Mouse (Mus musculus): ENCODE measurements around the gene Ttc9. TPM values are rescaled to one million over a fixed set of nuclear protein-coding genes. Genes with fewer than 3 reads are reported as not detected.

The Ttc9 gene
- total and polyA plus RNA-seq, 2 experiments from 2014 or later = 19.0 to 60.4 TPM

- Histone ChIP-seq H3K4me1 (ENCODE audit: insufficient read depth, low read length) (no peaks in the 10 kb centered on the region), H3K4me3 (ENCODE audit: low read length) (no peak overlapping the region), H3K27me3 (ENCODE audit: insufficient read depth, low read length) (no peaks in the 10 kb centered on the region), H3K36me3 (ENCODE audit: insufficient read depth, low read length) (no peaks in the 10 kb centered on the region), H3K9me3 (ENCODE audit: low read length) (no peaks in the 10 kb centered on the region), H3K27ac (no peak overlapping the region), H3K9ac (replicated peaks; ENCODE audit: low read length) (no peak overlapping the region), H3K4me2 (ENCODE audit: low read depth, low read length) (no peak overlapping the region)
- ATAC-seq (no peak), DNase-seq (ENCODE audit: low spot score) (no peak)
- TF ChIP-seq CTCF (IDR thresholded peaks at IDR 0.05; ENCODE audit: low read depth) = no peak; the same call in 1 of the 2 replicates
- WGBS = 56% methylated on average over 4 of the region's 4 CpGs
Observed at GRCm38 (mm10) chr12:81689505-81690056, 58.5 kb downstream of the Ttc9 start.

- no peaks in the 10 kb centered on the region for H3K4me1 ChIP-seq (ENCODE audit: insufficient read depth, low read length)
- no peak overlapping the region for H3K9ac ChIP-seq (replicated peaks; ENCODE audit: low read length)
- no peaks in the 10 kb centered on the region for H3K36me3 ChIP-seq (ENCODE audit: insufficient read depth, low read length)
- H3K27me3 ChIP-seq (ENCODE audit: insufficient read depth, low read length) = no peaks in the 10 kb centered on the region
- no peak overlapping the region for H3K4me2 ChIP-seq (ENCODE audit: low read depth, low read length)
- 93% methylated on average over 15 of the region's 15 CpGs for WGBS
- H3K4me3 ChIP-seq (ENCODE audit: low read length) = no peak overlapping the region
- no peak overlapping the region for H3K27ac ChIP-seq
- DNase-seq (ENCODE audit: low spot score) (no peak), ATAC-seq (no peak)
- no peaks in the 10 kb centered on the region for H3K9me3 ChIP-seq (ENCODE audit: low read length)
- TF ChIP-seq CTCF (IDR thresholded peaks at IDR 0.05; ENCODE audit: low read depth) = no peak
Observed at GRCm38 (mm10) chr12:81690111-81690510, 59.1 kb downstream of the Ttc9 start.

GRCm38 (mm10) chr12:81690751-81691150 lies 59.7 kb downstream of the Ttc9 start:
- ATAC-seq (no peak), DNase-seq (ENCODE audit: low spot score) (no peak)
- Histone ChIP-seq H3K36me3 (ENCODE audit: insufficient read depth, low read length) (no peaks in the 10 kb centered on the region), H3K9me3 (ENCODE audit: low read length) (no peaks in the 10 kb centered on the region), H3K4me3 (ENCODE audit: low read length) (no peak overlapping the region), H3K9ac (replicated peaks; ENCODE audit: low read length) (no peak overlapping the region), H3K27ac (no peak overlapping the region), H3K4me1 (ENCODE audit: insufficient read depth, low read length) (no peaks in the 10 kb centered on the region), H3K4me2 (ENCODE audit: low read depth, low read length) (no peak overlapping the region), H3K27me3 (ENCODE audit: insufficient read depth, low read length) (no peaks in the 10 kb centered on the region)
- TF ChIP-seq CTCF (IDR thresholded peaks at IDR 0.05; ENCODE audit: low read depth) = no peak
- WGBS = 78% methylated on average over 7 of the region's 7 CpGs

GRCm38 (mm10) chr12:81691177-81691730 lies 60.2 kb downstream of the Ttc9 start:
- no peak overlapping the region for H3K4me2 ChIP-seq (ENCODE audit: low read depth, low read length)
- no peak for TF ChIP-seq CTCF (IDR thresholded peaks at IDR 0.05; ENCODE audit: low read depth)
- no peaks in the 10 kb centered on the region for H3K27me3 ChIP-seq (ENCODE audit: insufficient read depth, low read length)
- 47% methylated on average over 8 of the region's 8 CpGs for WGBS
- H3K9me3 ChIP-seq (ENCODE audit: low read length) = no peaks in the 10 kb centered on the region
- no peak overlapping the region for H3K9ac ChIP-seq (replicated peaks; ENCODE audit: low read length)
- DNase-seq (ENCODE audit: low spot score) (no peak), ATAC-seq (no peak)
- H3K4me1 ChIP-seq (ENCODE audit: insufficient read depth, low read length) = no peaks in the 10 kb centered on the region
- H3K27ac ChIP-seq = no peak overlapping the region
- H3K4me3 ChIP-seq (ENCODE audit: low read length) = no peak overlapping the region
- H3K36me3 ChIP-seq (ENCODE audit: insufficient read depth, low read length) = no peaks in the 10 kb centered on the region

- Histone ChIP-seq H3K4me1 (ENCODE audit: insufficient read depth, low read length) (no peaks in the 10 kb centered on the region), H3K27me3 (ENCODE audit: insufficient read depth, low read length) (no peaks in the 10 kb centered on the region), H3K9ac (replicated peaks; ENCODE audit: low read length) (no peak overlapping the region), H3K9me3 (ENCODE audit: low read length) (no peaks in the 10 kb centered on the region), H3K4me3 (ENCODE audit: low read length) (no peak overlapping the region), H3K36me3 (ENCODE audit: insufficient read depth, low read length) (no peaks in the 10 kb centered on the region), H3K4me2 (ENCODE audit: low read depth, low read length) (no peak overlapping the region), H3K27ac (no peak overlapping the region)
- DNase-seq (ENCODE audit: low spot score) = no peak
- no peak for ATAC-seq
- TF ChIP-seq CTCF (IDR thresholded peaks at IDR 0.05; ENCODE audit: low read depth) = no peak
- WGBS = 75% methylated on average over 4 of the region's 4 CpGs
Observed at GRCm38 (mm10) chr12:81698011-81698410, 67.0 kb downstream of the Ttc9 start.

- 0 out of 2 replicates have a peak, but pooled peaks cover 3% of the 10 kb centered on the region for H3K9me3 ChIP-seq (ENCODE audit: low read length)
- DNase-seq (ENCODE audit: low spot score) (peak; percentile 82), ATAC-seq (no peak)
- H3K4me3 ChIP-seq (ENCODE audit: low read length) = no peak overlapping the region
- 3% methylated on average over 1 of the region's 1 CpGs for WGBS
- TF ChIP-seq CTCF (IDR thresholded peaks at IDR 0.05; ENCODE audit: low read depth) = peak; percentile 55
- no peak overlapping the region for H3K4me2 ChIP-seq (ENCODE audit: low read depth, low read length)
- no peaks in the 10 kb centered on the region for H3K4me1 ChIP-seq (ENCODE audit: insufficient read depth, low read length)
- H3K27me3 ChIP-seq (ENCODE audit: insufficient read depth, low read length) = no peaks in the 10 kb centered on the region
- H3K9ac ChIP-seq (replicated peaks; ENCODE audit: low read length) = no peak overlapping the region
- no peak overlapping the region for H3K27ac ChIP-seq
- no peaks in the 10 kb centered on the region for H3K36me3 ChIP-seq (ENCODE audit: insufficient read depth, low read length)
Observed at GRCm38 (mm10) chr12:81702903-81703302, 71.9 kb downstream of the Ttc9 start.

GRCm38 (mm10) chr12:81712618-81713017 lies 81.6 kb downstream of the Ttc9 start:
- WGBS = 90% methylated on average over 4 of the region's 4 CpGs

More at GRCm38 (mm10) chr12:81712618-81713017, 81.6 kb downstream of the Ttc9 start:
- Histone ChIP-seq H3K9me3 (ENCODE audit: low read length) (0 out of 2 replicates have a peak, but pooled peaks cover 7% of the 10 kb centered on the region), H3K4me2 (ENCODE audit: low read depth, low read length) (no peak overlapping the region), H3K4me3 (ENCODE audit: low read length) (no peak overlapping the region), H3K27ac (no peak overlapping the region), H3K4me1 (ENCODE audit: insufficient read depth, low read length) (no peaks in the 10 kb centered on the region), H3K9ac (replicated peaks; ENCODE audit: low read length) (no peak overlapping the region), H3K36me3 (ENCODE audit: insufficient read depth, low read length) (no peaks in the 10 kb centered on the region), H3K27me3 (ENCODE audit: insufficient read depth, low read length) (no peaks in the 10 kb centered on the region)
- TF ChIP-seq CTCF (IDR thresholded peaks at IDR 0.05; ENCODE audit: low read depth) = no peak
- ATAC-seq (no peak), DNase-seq (ENCODE audit: low spot score) (no peak)

Other genes starting within 250 kb of the Ttc9 start
- 1.5 TPM in 2 replicates for gene Adam4, start 209.3 kb upstream of the Ttc9 start, total RNA-seq (2014; rRNA removed)
- 0.11 TPM in 2 replicates for gene Adam4, start 209.3 kb upstream of the Ttc9 start, polyA plus RNA-seq (2015; fragmentation: Nextera tagmentation; extraction: Ambion mirVana)
- gene Cox16, start 146.1 kb upstream of the Ttc9 start, total RNA-seq (2014; rRNA removed) = 56.8 and 77.4 TPM in 2 replicates
- 131 and 140 TPM in 2 replicates for gene Cox16, start 146.1 kb upstream of the Ttc9 start, polyA plus RNA-seq (2015; fragmentation: Nextera tagmentation; extraction: Ambion mirVana)
- gene Gm20498, start 98.3 kb upstream of the Ttc9 start, total RNA-seq (2014; rRNA removed) = 23.0 and 45.1 TPM in 2 replicates
- 43.6 and 49.4 TPM in 2 replicates for gene Gm20498, start 98.3 kb upstream of the Ttc9 start, polyA plus RNA-seq (2015; fragmentation: Nextera tagmentation; extraction: Ambion mirVana)
- 13.4 and 17.5 TPM in 2 replicates for gene Synj2bp, start 98.3 kb upstream of the Ttc9 start, total RNA-seq (2014; rRNA removed)
- gene Synj2bp, start 98.3 kb upstream of the Ttc9 start, polyA plus RNA-seq (2015; fragmentation: Nextera tagmentation; extraction: Ambion mirVana) = 19.8 and 24.8 TPM in 2 replicates
- 0.11 and 0.73 TPM in 2 replicates for gene Adam21, start 62.8 kb upstream of the Ttc9 start, total RNA-seq (2014; rRNA removed)
- 0.51 and 0.54 TPM in 2 replicates for gene Adam21, start 62.8 kb upstream of the Ttc9 start, polyA plus RNA-seq (2015; fragmentation: Nextera tagmentation; extraction: Ambion mirVana)
- 12.3 and 25.6 TPM in 2 replicates for gene Med6, start 36.2 kb upstream of the Ttc9 start, total RNA-seq (2014; rRNA removed)
- 31.5 and 35.5 TPM in 2 replicates for gene Med6, start 36.2 kb upstream of the Ttc9 start, polyA plus RNA-seq (2015; fragmentation: Nextera tagmentation; extraction: Ambion mirVana)
- gene Map3k9, start 149.9 kb downstream of the Ttc9 start, total RNA-seq (2014; rRNA removed) = 60.1 and 61.9 TPM in 2 replicates
- 8.1 and 8.4 TPM in 2 replicates for gene Map3k9, start 149.9 kb downstream of the Ttc9 start, polyA plus RNA-seq (2015; fragmentation: Nextera tagmentation; extraction: Ambion mirVana)
- gene Pcnx, start 228.8 kb downstream of the Ttc9 start, total RNA-seq (2014; rRNA removed) = 37.6 and 42.4 TPM in 2 replicates
- gene Pcnx, start 228.8 kb downstream of the Ttc9 start, polyA plus RNA-seq (2015; fragmentation: Nextera tagmentation; extraction: Ambion mirVana) = 4.7 and 7.8 TPM in 2 replicates